Mouse (Mus musculus) brain, embryonic 14.5 days (tissue): ENCODE data around the gene Nptx2. TPM values are rescaled to one million over a fixed set of nuclear protein-coding genes. Genes with fewer than 3 reads are reported as not detected.

Source experiments
- DNase-seq: peaks from one replicate; pipeline ENCODE4 v3.0.0-alpha.2; 2011; ENCODE audit warnings: low read depth
- CTCF ChIP-seq: fragments of 200-500 bp; IDR thresholded peaks from 2 replicates; pipeline ENCODE4 v1.5.1; 2012; ENCODE audit warnings: inconsistent platforms, mild to moderate bottlenecking, moderate library complexity, borderline replicate concordance; ENCODE audit not compliant: insufficient read depth, insufficient read length; ENCODE audit errors: extremely low read depth
- POLR2A ChIP-seq: fragments of 200-500 bp; IDR thresholded peaks from 2 replicates; pipeline ENCODE4 v1.6.1; 2012; ENCODE audit warnings: mild to moderate bottlenecking, inconsistent platforms, borderline replicate concordance; ENCODE audit not compliant: poor library complexity, insufficient read depth, insufficient read length, severe bottlenecking; ENCODE audit errors: extremely low read depth
- polyA plus RNA-seq: library from polyadenylated mRNA; depleted of rRNA; stranded (reverse); fragments of >200 nt; gene quantifications from 2 replicates; pipeline ENCODE4 v1.2.3, GENCODE M21; 2012; rRNA removed

Nptx2 gene
- polyA plus RNA-seq, 1 experiment, result 16.3 TPM

GRCm38 (mm10) chr5:144547333-144547878 lies 1.7 kb downstream of the Nptx2 start:
- no peak for TF ChIP-seq CTCF
- TF ChIP-seq POLR2A, result no peak
- DNase-seq, result peak; percentile 52

DNA sequence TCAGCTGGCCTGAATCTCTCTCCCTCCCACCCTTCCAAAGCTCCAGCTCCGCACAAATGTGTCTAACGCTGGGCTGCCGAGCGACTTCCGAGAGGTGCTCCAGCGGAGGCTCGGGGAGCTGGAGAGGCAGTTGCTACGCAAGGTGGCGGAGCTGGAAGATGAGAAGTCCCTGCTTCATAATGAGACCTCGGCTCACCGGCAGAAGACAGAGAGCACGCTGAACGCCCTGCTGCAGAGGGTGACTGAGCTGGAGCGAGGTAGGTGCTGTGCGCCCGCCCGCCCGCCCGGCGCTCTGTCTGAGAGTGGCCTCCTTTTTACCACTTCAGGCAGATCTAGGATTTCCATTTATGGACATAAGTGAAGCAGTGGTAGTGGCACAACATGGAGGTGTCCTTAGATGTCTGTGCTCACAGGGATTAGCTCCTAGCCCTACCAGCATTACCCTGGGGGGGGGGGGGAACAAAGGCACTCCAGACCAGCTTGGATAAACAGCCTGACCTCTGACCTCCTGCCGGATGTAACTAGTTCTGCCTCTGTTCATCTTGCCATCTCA lies 2.5 kb downstream of the Nptx2 start:
- peak; percentile 74 for DNase-seq
- TF ChIP-seq POLR2A (no peak), CTCF (no peak)

GRCm38 (mm10) chr5:144550003-144550402 lies 4.3 kb downstream of the Nptx2 start:
- DNase-seq, result no peak
- TF ChIP-seq CTCF (no peak), POLR2A (no peak)

DNA sequence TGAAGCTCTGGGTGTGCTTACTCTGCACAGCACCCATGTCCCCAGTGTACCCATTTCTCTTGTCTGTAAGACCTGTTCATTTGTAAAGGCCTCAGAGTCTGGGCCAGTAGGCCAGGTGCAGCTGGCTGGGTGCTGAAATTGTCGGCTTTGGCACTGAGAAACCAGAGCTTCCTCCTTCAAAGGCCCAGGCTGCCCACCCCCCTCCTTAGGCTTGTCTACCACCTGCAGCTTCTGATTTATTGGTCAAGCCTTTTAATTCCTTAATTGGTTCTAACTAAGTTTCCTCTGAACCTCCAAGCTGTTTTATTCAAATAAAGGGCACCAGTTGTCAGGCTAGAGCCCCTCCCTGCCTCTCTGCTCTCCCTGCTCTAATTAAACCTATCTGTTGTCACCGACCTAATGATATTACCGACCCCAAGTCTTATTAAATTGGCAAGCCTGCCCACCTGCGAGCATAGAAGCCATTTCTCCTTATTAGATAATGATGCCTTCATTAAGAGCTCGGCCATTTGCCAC lies 5.0 kb downstream of the Nptx2 start:
- no peak for TF ChIP-seq POLR2A
- no peak for TF ChIP-seq CTCF
- DNase-seq, result peak; percentile 81

DNA sequence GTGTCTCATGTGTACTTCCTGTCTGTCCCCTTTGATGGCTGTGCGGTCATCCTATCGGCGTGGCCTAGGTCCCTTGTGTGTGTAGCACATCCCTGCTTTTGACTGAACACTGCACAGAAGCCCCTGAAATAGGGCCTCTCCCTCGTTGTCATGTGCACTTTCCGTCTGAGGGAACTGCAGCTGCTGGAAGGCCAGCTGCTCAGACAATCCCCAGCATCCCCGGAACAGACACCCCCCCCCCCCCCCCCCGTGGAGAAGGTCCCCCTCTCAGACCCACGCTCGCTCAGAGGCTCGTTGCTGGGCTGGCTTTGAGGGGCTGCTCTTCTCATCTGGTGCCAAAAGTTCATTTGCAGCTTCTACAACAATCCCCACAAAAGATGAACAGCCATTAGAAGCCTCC lies 11.0 kb downstream of the Nptx2 start:
- DNase-seq, result peak; percentile 92
- TF ChIP-seq POLR2A (no peak), CTCF (no peak)

DNA sequence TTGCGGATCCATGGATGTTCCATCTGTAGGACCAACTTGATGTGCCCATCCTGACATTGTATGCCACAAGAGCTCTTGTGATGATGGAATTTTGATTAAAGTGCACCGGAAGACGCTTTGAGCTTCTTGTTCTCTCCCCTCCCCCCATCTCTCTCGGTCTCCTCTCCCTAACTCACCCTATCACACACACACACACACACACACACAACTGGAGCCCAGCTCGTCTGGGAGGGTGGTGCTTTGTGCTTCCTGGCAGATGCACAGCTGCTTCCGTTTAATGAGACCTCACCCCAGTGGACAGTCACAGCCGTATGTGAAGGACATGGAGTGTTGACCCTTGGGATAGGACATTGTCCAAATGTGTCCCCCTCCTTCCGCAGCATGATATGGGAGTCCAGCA lies 11.7 kb downstream of the Nptx2 start:
- peak; percentile 55 for DNase-seq
- no peak for TF ChIP-seq CTCF
- TF ChIP-seq POLR2A, result no peak

DNA sequence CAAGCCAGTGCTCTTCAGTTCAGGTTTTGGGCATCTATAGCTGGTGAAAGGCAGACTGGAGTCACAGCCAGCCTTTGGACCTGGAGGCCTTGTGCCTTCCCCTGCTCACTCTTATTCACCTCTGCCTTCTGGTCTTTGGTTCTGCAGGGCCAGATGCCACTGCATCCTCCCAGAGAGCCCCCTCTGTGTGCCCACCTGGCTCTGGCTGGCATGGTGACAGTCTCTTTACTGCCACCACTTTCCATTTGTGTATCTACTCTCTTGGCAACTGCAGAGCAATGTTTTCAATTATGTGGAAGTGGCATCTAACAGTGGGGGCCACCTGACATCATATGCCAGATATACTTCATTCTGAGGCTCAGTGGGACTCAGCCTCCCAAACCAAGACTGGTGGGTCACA lies 12.8 kb downstream of the Nptx2 start:
- peak; percentile 58 for DNase-seq

DNA sequence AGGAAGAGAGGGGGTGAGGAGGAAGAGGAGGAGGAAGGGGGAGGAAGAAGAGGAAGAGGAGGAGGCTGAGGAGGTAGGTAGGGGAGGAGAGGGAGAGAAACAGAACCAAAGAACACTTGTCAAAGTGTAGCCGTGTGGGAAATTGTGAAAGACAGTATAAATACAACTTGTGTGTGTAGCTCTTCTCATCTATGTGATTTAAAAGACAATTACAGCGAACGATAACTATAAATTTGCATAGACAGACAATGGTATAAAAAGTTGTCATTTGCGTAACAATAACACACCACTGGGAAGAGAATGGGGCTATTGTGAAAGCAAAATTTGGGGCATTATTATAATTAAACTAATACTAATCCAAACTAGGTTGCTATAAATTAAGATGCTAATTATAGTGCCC lies 20.0 kb downstream of the Nptx2 start:
- TF ChIP-seq CTCF (no peak), POLR2A (no peak)
- DNase-seq, result peak; percentile 50

More for the DNA sequence above, 12.8 kb downstream of the Nptx2 start:
- no peak for TF ChIP-seq CTCF
- no peak for TF ChIP-seq POLR2A

DNA sequence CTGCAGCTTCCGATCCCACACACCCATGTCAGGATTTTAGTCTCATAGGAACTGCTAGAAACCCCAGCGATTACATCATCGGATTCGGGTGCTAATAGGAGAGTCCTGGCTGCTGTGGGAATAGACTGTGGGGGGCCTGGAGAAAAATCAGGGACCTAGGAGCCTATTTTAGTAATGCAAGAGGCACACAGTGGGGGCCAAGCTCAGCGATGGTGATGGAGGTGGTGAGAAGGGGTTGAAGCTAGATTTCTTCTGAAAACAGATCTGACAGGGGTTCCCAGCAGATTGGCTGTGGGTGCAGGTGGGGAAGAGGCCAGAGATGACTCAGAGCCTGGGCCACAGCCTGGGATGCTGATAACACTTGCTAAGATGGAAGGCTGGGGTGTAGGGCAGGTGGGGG lies 39.4 kb downstream of the Nptx2 start:
- no peak for TF ChIP-seq POLR2A
- TF ChIP-seq CTCF, result no peak
- DNase-seq, result no peak

GRCm38 (mm10) chr5:144591248-144591880 lies 45.7 kb downstream of the Nptx2 start:
- DNase-seq, result peak; percentile 85
- TF ChIP-seq CTCF, result no peak
- TF ChIP-seq POLR2A, result no peak

DNA sequence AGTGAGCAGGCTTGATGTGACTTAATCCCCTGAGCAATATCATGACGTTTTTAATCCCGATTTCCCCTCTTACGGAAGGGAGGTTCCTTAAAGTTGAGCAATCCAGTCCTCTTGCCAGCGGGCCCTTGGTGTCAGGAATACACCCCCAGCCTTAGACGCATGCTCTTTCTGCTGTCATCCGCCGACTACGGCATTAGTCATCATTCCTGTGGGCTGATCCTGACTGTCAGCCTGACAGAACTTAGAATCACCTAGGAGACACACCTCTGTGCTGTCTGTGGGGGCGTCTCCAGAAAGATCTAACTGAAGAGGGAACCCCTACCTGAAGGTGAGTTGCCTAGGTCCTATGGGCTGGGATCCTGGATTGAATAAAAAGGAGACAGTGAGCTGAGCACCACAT lies 49.1 kb downstream of the Nptx2 start:
- DNase-seq, result no peak
- TF ChIP-seq POLR2A, result no peak
- TF ChIP-seq CTCF, result no peak

Other genes with a start within 250 kb of the Nptx2 start
- 0.55 and 0.89 TPM in 2 replicates for gene Baiap2l1, start 187.8 kb upstream of the Nptx2 start, polyA plus RNA-seq
- 229 and 307 TPM in 2 replicates for gene Tmem130, start 215.9 kb downstream of the Nptx2 start, polyA plus RNA-seq
- 160 and 198 TPM in 2 replicates for gene Trrap, start 221.8 kb downstream of the Nptx2 start, polyA plus RNA-seq